Mouse (Mus musculus) frontal cortex, postnatal 36 days (tissue): ENCODE data around the gene Rab23.
A peak's percentile ranks its signal among the peaks of the same experiment; 100 is the strongest.

Experiments
- DNase-seq, 2 experiments: peaks; one replicate each; pipeline ENCODE4 v3.0.0; 2022; ENCODE audit warnings: low spot score in 2 of 2

Rab23 gene

GRCm38 (mm10) chr1:33766520-33767508 lies 47.1 kb downstream of the Rab23 start:
- DNase-seq, result no peak

- no peak for DNase-seq
These were observed 48.6 kb downstream of the Rab23 start for GRCm38 (mm10) chr1:33768091-33768787.

GRCm38 (mm10) chr1:33768827-33769226 lies 49.1 kb downstream of the Rab23 start:
- DNase-seq, result no peak

- DNase-seq, result no peak
These were observed 51.9 kb downstream of the Rab23 start for GRCm38 (mm10) chr1:33771621-33772020.

GRCm38 (mm10) chr1:33772106-33772505 lies 52.4 kb downstream of the Rab23 start:
- DNase-seq, result no peak

GRCm38 (mm10) chr1:33776175-33776611 lies 56.5 kb downstream of the Rab23 start:
- peak in 1 of 2 experiments; percentile 36 for DNase-seq

- no peak for DNase-seq
These were observed 64.9 kb downstream of the Rab23 start for GRCm38 (mm10) chr1:33784561-33784960.

- DNase-seq, result no peak
These were observed 68.4 kb downstream of the Rab23 start for GRCm38 (mm10) chr1:33788072-33788471.

- DNase-seq, result no peak
These were observed 68.8 kb downstream of the Rab23 start for GRCm38 (mm10) chr1:33788493-33788892.
